Mouse (Mus musculus) colon, adult 2 months (tissue): ENCODE measurements around the gene Sctr. TPM values are rescaled to one million over a fixed set of nuclear protein-coding genes. Genes with fewer than 3 reads are reported as not detected.

Experiments
- polyA plus RNA-seq: library from polyadenylated mRNA; depleted of rRNA; stranded (reverse); fragments of >200 nt; gene quantifications from 2 replicates; pipeline ENCODE4 v1.2.3, GENCODE M21; 2012; rRNA removed

Gene Sctr
- 0.28 and 0.44 TPM in 2 replicates for polyA plus RNA-seq

DNA sequence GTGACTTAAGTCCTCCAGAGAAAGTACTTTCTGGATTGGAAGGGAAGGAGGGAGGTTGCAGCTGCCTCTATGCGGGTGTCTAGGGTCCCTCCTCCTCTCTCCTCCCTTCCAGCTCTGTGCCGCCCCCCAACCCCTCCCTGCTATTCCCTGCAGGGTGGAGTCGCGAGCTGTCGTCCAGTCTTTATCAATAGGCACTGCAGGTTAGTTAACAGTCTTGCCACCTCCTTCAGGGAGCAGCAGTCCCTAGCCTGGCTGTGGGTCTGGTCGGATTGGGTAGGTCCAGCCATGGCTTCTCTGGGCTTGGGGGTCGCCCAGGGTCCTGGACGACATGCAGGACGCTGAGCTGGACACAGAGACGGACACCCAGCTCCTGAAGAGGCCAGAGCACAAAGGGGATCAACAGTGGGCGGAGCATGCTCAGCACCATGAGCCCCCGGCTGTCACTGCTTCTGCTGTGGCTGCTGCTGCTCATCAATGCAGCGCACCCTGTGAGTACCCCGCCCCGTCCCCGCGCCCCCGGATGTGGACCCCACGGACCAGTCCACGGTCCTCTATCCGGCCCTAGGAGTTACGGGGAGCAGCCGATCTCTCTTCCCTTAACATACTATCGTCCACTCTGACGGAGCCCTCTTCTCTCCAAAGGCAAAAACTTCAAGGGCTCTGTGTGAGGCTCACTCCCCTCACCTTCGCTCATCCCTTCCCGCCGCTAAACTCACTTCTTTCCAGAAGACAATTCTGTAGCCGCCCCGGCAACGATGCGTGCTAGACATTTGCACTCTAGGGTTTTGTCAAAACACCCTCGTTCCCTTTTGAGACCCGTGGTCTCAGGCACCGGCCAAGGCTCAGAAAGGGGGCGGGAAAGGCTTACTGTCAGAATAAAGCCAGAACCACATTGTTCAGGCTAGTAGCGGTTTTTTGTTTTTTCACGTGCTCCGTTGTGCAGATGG is at the start of gene Sctr:
Sctr (plus strand) TSS at position 51 of the 947 bp plus-strand sequence.

GRCm38 (mm10) chr1:119996798-119997581 is 9.7 kb upstream of the Sctr start, which contains the start of gene Cfap221:
Cfap221 (minus strand) TSS chr1:119997234.

DNA sequence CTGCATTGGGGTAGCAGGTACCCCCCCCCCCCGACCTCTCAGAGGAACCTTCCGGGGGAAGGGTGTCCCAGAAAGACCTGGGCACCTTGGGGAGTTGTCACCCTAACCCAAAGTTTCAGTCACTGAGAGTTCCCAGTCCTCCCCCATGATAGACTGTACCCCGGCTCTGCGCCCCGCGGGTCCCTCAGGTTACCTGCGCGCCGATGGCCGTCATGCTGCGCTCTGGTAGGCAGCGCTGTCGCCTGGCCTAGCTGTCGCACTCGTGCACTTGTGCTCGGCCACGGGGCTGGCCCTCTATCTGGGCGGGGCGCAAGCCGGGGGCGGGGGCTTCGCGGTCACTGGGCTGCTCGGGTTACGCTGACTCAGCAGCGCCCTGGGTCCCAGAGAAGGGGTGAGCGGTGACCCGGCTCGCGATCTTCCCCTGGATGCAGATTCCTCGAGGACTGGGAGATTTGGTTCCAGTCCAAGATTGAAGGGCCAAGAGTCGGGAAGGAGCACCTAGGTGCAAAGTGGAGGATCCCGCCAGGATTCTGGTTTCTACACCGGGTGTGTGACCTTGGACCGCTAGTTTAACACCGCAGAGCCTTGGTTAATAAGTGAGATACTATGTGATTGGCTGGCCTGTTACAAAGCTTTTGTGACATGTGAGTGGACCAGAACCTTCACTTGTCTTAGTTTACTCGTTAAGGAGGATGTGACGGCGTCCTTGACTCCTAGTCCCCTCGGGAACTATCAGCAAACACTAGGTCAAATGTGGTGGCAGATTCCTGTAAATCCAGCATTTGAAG is 67.0 kb downstream of the Sctr start, which contains the start of gene Tmem37:
Tmem37 (minus strand) TSS at position 556 of the 788 bp plus-strand sequence.

Other genes starting within 250 kb of the Sctr start
- gene Ptpn4, start 169.3 kb upstream of the Sctr start, polyA plus RNA-seq: 1.5 and 3.5 TPM in 2 replicates
- 3.5 and 3.6 TPM in 2 replicates for gene Tmem177, start 93.7 kb upstream of the Sctr start, polyA plus RNA-seq
- gene Cfap221, start 9.7 kb upstream of the Sctr start, polyA plus RNA-seq: not detected in 2 replicates
- 104 and 192 TPM in 2 replicates for gene Tmem37, start 67.2 kb downstream of the Sctr start, polyA plus RNA-seq
- gene Dbi, start 114.2 kb downstream of the Sctr start, polyA plus RNA-seq: 281 and 308 TPM in 2 replicates
- gene 3110009E18Rik, start 114.3 kb downstream of the Sctr start, polyA plus RNA-seq: 0.67 and 1.0 TPM in 2 replicates